Mouse (Mus musculus) G1E (cell line): Measurements from ENCODE around the gene Gm3854.

Experiments used
- CTCF ChIP-seq: IDR thresholded peaks from 2 replicates; pipeline ENCODE4 v1.5.1; 2012; ENCODE audit warnings: low read depth, low read length, inconsistent platforms, mixed read lengths
- GATA1 ChIP-seq: IDR thresholded peaks from 2 replicates; pipeline ENCODE4 v1.6.1; 2012; ENCODE audit warnings: borderline replicate concordance, low read length, inconsistent platforms, mixed read lengths

DNA sequence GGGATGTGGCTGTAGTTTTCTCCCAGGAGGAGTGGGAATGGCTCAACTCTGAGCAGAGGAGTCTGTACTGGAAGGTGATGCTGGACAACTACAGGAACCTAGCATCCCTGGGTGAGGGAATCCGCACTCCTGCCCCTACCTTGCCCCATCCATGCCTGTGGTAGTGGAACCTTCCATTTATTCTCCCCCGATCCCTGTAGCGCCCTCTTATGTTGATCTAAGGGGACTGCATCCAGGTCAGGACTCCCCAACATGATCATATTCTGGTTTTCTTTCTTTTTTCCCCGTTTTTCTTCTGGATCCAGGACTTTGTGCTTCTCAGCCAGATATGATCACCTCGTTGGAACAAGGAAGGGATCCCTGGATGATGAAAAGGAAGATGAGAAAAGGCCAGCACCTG lies 45.9 kb downstream of the Gm3854 start:
- no peak for TF ChIP-seq CTCF
- no peak for TF ChIP-seq GATA1
